Mouse (Mus musculus) spleen, postnatal 14 days (tissue): ENCODE results near the gene Hist1h4h.

Experiments used
- DNase-seq, 2 experiments: peaks; one replicate each; pipeline ENCODE4 v3.0.0; 2021 to 2022; ENCODE audit warnings: low spot score in 2 of 2

The Hist1h4h gene

GRCm38 (mm10) chr13:23576906-23577639 is 46.2 kb downstream of the Hist1h4h start:
- DNase-seq = no peak

DNA sequence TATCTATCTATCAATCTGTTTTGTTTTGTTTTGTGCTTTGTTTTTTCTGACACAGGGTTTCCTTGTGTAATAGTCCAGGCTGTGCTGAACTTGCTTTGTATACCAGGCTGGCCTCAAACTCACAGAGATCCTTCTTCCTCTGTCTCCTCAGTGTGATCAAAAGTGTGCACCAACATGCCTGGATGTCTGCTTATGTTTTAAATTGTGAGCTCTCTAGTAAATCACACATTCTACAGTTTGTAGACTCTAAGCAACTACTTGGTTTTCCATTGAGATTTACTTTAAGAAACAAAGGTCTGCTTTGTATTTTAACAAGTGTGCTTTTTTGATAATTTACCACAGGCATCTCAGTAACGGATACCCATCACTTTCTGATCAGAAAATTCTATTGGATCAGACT is 47.0 kb downstream of the Hist1h4h start:
- no peak for DNase-seq
